Mouse (Mus musculus): Measurements from ENCODE around the gene Fbxo40. TPM values are rescaled to one million over a fixed set of nuclear protein-coding genes. Genes with fewer than 3 reads are reported as not detected.

The Fbxo40 gene
- total RNA-seq (2021): under 1 TPM; 0.38 to 0.40 TPM

GRCm38 (mm10) chr16:36989999-36990625, at the start of gene Fbxo40:
Gene Fbxo40 (minus strand): TSS chr16:36990467.
- intact Hi-C loops (cut with DNase I): no loop called here
- no peak for DNase-seq

GRCm38 (mm10) chr16:37034751-37035150, 44.5 kb upstream of the Fbxo40 start:
- intact Hi-C loops (cut with DNase I): no loop called here
- no peak for DNase-seq

- intact Hi-C loops (cut with DNase I): no loop called here
- peak; percentile 3 for DNase-seq
These were observed 41.7 kb upstream of the Fbxo40 start for GRCm38 (mm10) chr16:37031996-37032395.

- intact Hi-C loops (cut with DNase I): no loop called here
- no peak for DNase-seq
These were observed 37.3 kb upstream of the Fbxo40 start for GRCm38 (mm10) chr16:37027581-37027980.

- intact Hi-C loops (cut with DNase I): loop anchor here (10.0 kb wide), 1 partner anchor 128 kb away; no protein-coding TSS in a partner anchor
- DNase-seq: no peak
These were observed 22.1 kb upstream of the Fbxo40 start for GRCm38 (mm10) chr16:37012336-37012735.

GRCm38 (mm10) chr16:37011922-37012289, 21.6 kb upstream of the Fbxo40 start:
- intact Hi-C loops (cut with DNase I): loop anchor here (10.0 kb wide), 1 partner anchor 127 kb away; no protein-coding TSS in a partner anchor

GRCm38 (mm10) chr16:37011061-37011921, 21.0 kb upstream of the Fbxo40 start, which contains the start of gene Polq:
Gene Polq (plus strand): TSS chr16:37011786.
- DNase-seq: peak; percentile 93
- intact Hi-C loops (cut with DNase I): loop anchor here (10.0 kb wide), 1 partner anchor 126 kb away; no protein-coding TSS in a partner anchor

More at GRCm38 (mm10) chr16:37011922-37012289, 21.6 kb upstream of the Fbxo40 start:
- no peak for DNase-seq

GRCm38 (mm10) chr16:37010370-37010769, 20.1 kb upstream of the Fbxo40 start:
- intact Hi-C loops (cut with DNase I): loop anchor here (10.0 kb wide), 1 partner anchor 126 kb away; no protein-coding TSS in a partner anchor
- DNase-seq: no peak

GRCm38 (mm10) chr16:37009262-37009661, 19.0 kb upstream of the Fbxo40 start:
- no peak for DNase-seq
- intact Hi-C loops (cut with DNase I): no loop called here

GRCm38 (mm10) chr16:36999366-36999972, 9.2 kb upstream of the Fbxo40 start:
- intact Hi-C loops (cut with DNase I): no loop called here
- DNase-seq: peak; percentile 33

GRCm38 (mm10) chr16:36997650-36998049, 7.4 kb upstream of the Fbxo40 start:
- intact Hi-C loops (cut with DNase I): no loop called here
- no peak for DNase-seq

- intact Hi-C loops (cut with DNase I): no loop called here
- DNase-seq: no peak
These were observed 774 bp downstream of the Fbxo40 start for GRCm38 (mm10) chr16:36989493-36989892.

- DNase-seq: no peak
- intact Hi-C loops (cut with DNase I): no loop called here
These were observed 2.2 kb downstream of the Fbxo40 start for GRCm38 (mm10) chr16:36988066-36988465.

GRCm38 (mm10) chr16:36987399-36987798, 2.9 kb downstream of the Fbxo40 start:
- intact Hi-C loops (cut with DNase I): no loop called here
- no peak for DNase-seq

GRCm38 (mm10) chr16:36985636-36986042, 4.6 kb downstream of the Fbxo40 start:
- no peak for DNase-seq
- intact Hi-C loops (cut with DNase I): no loop called here

GRCm38 (mm10) chr16:36983796-36984195, 6.5 kb downstream of the Fbxo40 start:
- DNase-seq: no peak
- intact Hi-C loops (cut with DNase I): no loop called here

GRCm38 (mm10) chr16:36979127-36979526, 11.1 kb downstream of the Fbxo40 start:
- intact Hi-C loops (cut with DNase I): no loop called here

GRCm38 (mm10) chr16:36963415-36963814, 26.9 kb downstream of the Fbxo40 start:
- intact Hi-C loops (cut with DNase I): no loop called here
- DNase-seq: no peak

More at GRCm38 (mm10) chr16:36979127-36979526, 11.1 kb downstream of the Fbxo40 start:
- no peak for DNase-seq

GRCm38 (mm10) chr16:36955106-36955505, 35.2 kb downstream of the Fbxo40 start:
- intact Hi-C loops (cut with DNase I): no loop called here
- DNase-seq: no peak

GRCm38 (mm10) chr16:36951029-36951428, 39.2 kb downstream of the Fbxo40 start:
- peak; percentile 93 for DNase-seq

More at GRCm38 (mm10) chr16:36951029-36951428, 39.2 kb downstream of the Fbxo40 start:
- intact Hi-C loops (cut with DNase I): no loop called here

Data from left cerebral cortex, postnatal 4 days (tissue).